Comparison of ENCODE assay signal across 30 mouse cellular contexts in genomic region chr7:127082995-127083394, GRCm38 (mm10). TPM values are rescaled to one million over a fixed set of nuclear protein-coding genes. Genes with fewer than 3 reads are reported as not detected.
A peak's percentile ranks its signal among the peaks of the same experiment; 100 is the strongest.
DNase-seq lines count a peak whose midpoint lies in the region; ATAC-seq lines count a peak whose summit lies in the region.
"Had no signal": no experiment of that assay in that cellular context is flagged by ENCODE, and none has a peak within 500 bp of the region (broad histone marks: within the 10 kb centered on the region; RNA-seq: fewer than 3 reads in every experiment).

No protein-coding gene starts in this region.

- DNase-seq in CD4-positive helper T cell, adult 2 months (ENCODE audit: low read depth, low spot score): peak; percentile 41
- DNase-seq in induced T-regulatory cell, adult 2 months (ENCODE audit: low read depth): peak; percentile 70
- DNase-seq in naive thymus-derived CD4-positive, alpha-beta T cell, adult 2 months (ENCODE audit: low read depth): peak; percentile 47
- no peak for DNase-seq in spleen, postnatal 10 days (ENCODE audit: low spot score in 2 of 2)
- no peak for DNase-seq in layer of hippocampus, postnatal 25 days (ENCODE audit: extremely low spot score in 1 of 2, low spot score in 1 of 2)
- no peak for DNase-seq in heart, postnatal 14 days
- DNase-seq: adrenal gland, adult 2 months; adrenal gland, postnatal 14 days; cerebellum, adult 11 months; cerebellum, adult 2 months; cerebellum, adult 9-11 months; cerebellum, postnatal 25 days; gastrocnemius, postnatal 10 days; gastrocnemius, postnatal 36 days; heart, adult 2 months had no signal

- intact Hi-C loops in heart, postnatal 14 days (cut with DNase I): no loop called here

- peak; percentile 40 for ATAC-seq in CD4-positive, CD25-positive, alpha-beta regulatory T cell, adult 4 months
- ATAC-seq: forebrain, embryonic 16.5 days; intestine, embryonic 16.5 days; Patski had no signal

RNA-seq across cellular contexts. Expression of gene Zg16, which starts 4.1 kb away (rescaled TPM):
- polyA plus RNA-seq in CD4-positive, CD25-positive, alpha-beta regulatory T cell, adult 4 months (2017; shearing (Covaris generic)): under 1 TPM in 1 of 2 experiments, not detected in 1; 0.81 TPM
- total RNA-seq in layer of hippocampus, postnatal 25 days (2021): not detected
- not detected for total RNA-seq in heart, postnatal 14 days (2021)
- total RNA-seq: adrenal gland, adult 2 months; adrenal gland, postnatal 14 days; ES-E14; gastrocnemius, adult 18-20 months; gastrocnemius, postnatal 10 days; gastrocnemius, postnatal 36 days; heart, adult 2 months; heart, postnatal 25 days had no signal
- polyA plus RNA-seq: embryonic facial prominence, embryonic 10.5 days; embryonic facial prominence, embryonic 13.5 days; erythroblast, embryonic 14.5 days; forebrain, embryonic 12.5 days; forebrain, embryonic 16.5 days; heart, adult 2 months; heart, embryonic 10.5 days; heart, embryonic 13.5 days; hindbrain, embryonic 12.5 days; hindbrain, embryonic 15.5 days; Patski had no signal

RNA-seq across cellular contexts. Expression of gene AI467606, which starts 8.2 kb away (rescaled TPM):
- 100 to 1,000 TPM; 274 to 321 TPM for polyA plus RNA-seq in CD4-positive, CD25-positive, alpha-beta regulatory T cell, adult 4 months (2017; shearing (Covaris generic))
- total RNA-seq in layer of hippocampus, postnatal 25 days (2021): 1 to 10 TPM; 1.2 to 1.5 TPM
- 1 to 10 TPM; 1.4 to 3.0 TPM for total RNA-seq in heart, postnatal 14 days (2021)

RNA-seq across cellular contexts. Expression of gene Qprt, which starts 39.0 kb away (rescaled TPM):
- 10 to 100 TPM in 1 of 2 experiments, 1 to 10 TPM in 1; 7.5 to 15.2 TPM for polyA plus RNA-seq in CD4-positive, CD25-positive, alpha-beta regulatory T cell, adult 4 months (2017; shearing (Covaris generic))
- under 1 TPM; 0.30 to 0.35 TPM for total RNA-seq in layer of hippocampus, postnatal 25 days (2021)
- not detected for total RNA-seq in heart, postnatal 14 days (2021)
- total RNA-seq: heart, adult 2 months; heart, postnatal 25 days had no signal
- polyA plus RNA-seq: Patski had no signal

RNA-seq across cellular contexts. Expression of gene Kif22, which starts 40.7 kb away (rescaled TPM):
- polyA plus RNA-seq in CD4-positive, CD25-positive, alpha-beta regulatory T cell, adult 4 months (2017; shearing (Covaris generic)): 10 to 100 TPM; 13.9 to 20.5 TPM
- 1 to 10 TPM; 6.7 to 8.7 TPM for total RNA-seq in layer of hippocampus, postnatal 25 days (2021)
- total RNA-seq in heart, postnatal 14 days (2021): 1 to 10 TPM; 4.6 to 8.2 TPM

RNA-seq across cellular contexts. Expression of gene Spn, which starts 54.6 kb away (rescaled TPM):
- polyA plus RNA-seq in CD4-positive, CD25-positive, alpha-beta regulatory T cell, adult 4 months (2017; shearing (Covaris generic)): 100 to 1,000 TPM; 101 to 103 TPM
- under 1 TPM; 0.28 to 0.42 TPM for total RNA-seq in layer of hippocampus, postnatal 25 days (2021)
- 1 to 10 TPM in 1 of 2 experiments, under 1 TPM in 1; 0.38 to 2.0 TPM for total RNA-seq in heart, postnatal 14 days (2021)
- polyA plus RNA-seq: hindbrain, embryonic 12.5 days had no signal

Comparison
In these comparisons a context has a peak if more than half of its experiments do, and no peak if none do; other contexts are left out.
1. DNase-seq: peak in CD4-positive helper T cell, adult 2 months (single experiment), induced T-regulatory cell, adult 2 months (single experiment) and naive thymus-derived CD4-positive, alpha-beta T cell, adult 2 months (single experiment); none in spleen, postnatal 10 days (0 of 2), layer of hippocampus, postnatal 25 days (0 of 2) and heart, postnatal 14 days (0 of 2).